Mouse (Mus musculus) embryonic fibroblast, embryonic 13.5 days (primary cell): ENCODE measurements around the gene Tspan2. TPM values are rescaled to one million over a fixed set of nuclear protein-coding genes. Genes with fewer than 3 reads are reported as not detected.

Experiments
- H3K27ac ChIP-seq: 2 replicates; pipeline ENCODE4 v1.5.1; 2012; ENCODE audit warnings: low read length, control low read depth, inconsistent platforms; ENCODE audit not compliant: insufficient read depth
- H3K4me1 ChIP-seq: 2 replicates; pipeline ENCODE4 v1.6.1; 2011; ENCODE audit warnings: low read length; ENCODE audit not compliant: control insufficient read depth, insufficient read depth
- H3K4me3 ChIP-seq: 2 replicates; pipeline ENCODE4 v1.5.1; 2011; ENCODE audit warnings: mild to moderate bottlenecking, control low read depth, low read length; ENCODE audit not compliant: insufficient read depth
- CTCF ChIP-seq: IDR thresholded peaks from 2 replicates; pipeline ENCODE4 v1.5.1; 2011; ENCODE audit warnings: mild to moderate bottlenecking, control low read depth, low read length, moderate library complexity, borderline replicate concordance; ENCODE audit not compliant: insufficient read depth
- POLR2A ChIP-seq: IDR thresholded peaks from 2 replicates; pipeline ENCODE4 v1.6.1; 2011; ENCODE audit warnings: low read depth, mild to moderate bottlenecking, control low read depth, low read length, moderate library complexity
- polyA plus RNA-seq: library from polyadenylated mRNA; stranded (reverse); fragments of >200 nt; gene quantifications from 2 replicates; pipeline ENCODE4 v1.2.4, GENCODE M21; 2011; ENCODE audit warnings: low read depth; ENCODE audit not compliant: missing spikeins, insufficient read length

Gene Tspan2
- polyA plus RNA-seq, 1 experiment = 17.3 TPM

DNA sequence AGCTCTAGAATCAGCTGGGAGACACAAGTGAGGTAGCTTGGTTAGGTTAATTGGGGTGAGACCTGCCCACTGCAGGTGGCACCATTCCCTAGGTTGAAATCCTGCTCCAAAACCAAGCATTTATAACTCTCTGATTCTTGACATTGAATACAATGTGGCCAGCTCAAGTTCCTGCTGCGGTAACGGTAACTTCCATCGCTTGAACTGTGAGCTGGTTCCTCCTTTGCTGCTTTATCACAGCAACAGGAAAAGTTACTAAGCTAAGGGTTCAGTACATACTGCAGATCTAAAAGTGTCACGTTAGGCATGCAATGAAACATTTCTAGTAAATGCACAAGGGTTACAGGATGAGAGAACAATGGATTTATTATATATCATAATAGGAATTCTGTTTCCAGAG lies 1.7 kb upstream of the Tspan2 start:
- no peak overlapping the region for H3K27ac ChIP-seq
- no peak for TF ChIP-seq CTCF
- TF ChIP-seq POLR2A = no peak
- no peak overlapping the region for H3K4me3 ChIP-seq
- peaks cover 5% of the 10 kb centered on the region; the same call in 1 of the 2 replicates for H3K4me1 ChIP-seq

GRCm38 (mm10) chr3:102733050-102733449 lies 1.3 kb upstream of the Tspan2 start:
- Histone ChIP-seq H3K27ac (no peak overlapping the region), H3K4me1 (peaks cover 5% of the 10 kb centered on the region; the same call in 1 of the 2 replicates), H3K4me3 (no peak overlapping the region)
- TF ChIP-seq CTCF = no peak
- TF ChIP-seq POLR2A = no peak

DNA sequence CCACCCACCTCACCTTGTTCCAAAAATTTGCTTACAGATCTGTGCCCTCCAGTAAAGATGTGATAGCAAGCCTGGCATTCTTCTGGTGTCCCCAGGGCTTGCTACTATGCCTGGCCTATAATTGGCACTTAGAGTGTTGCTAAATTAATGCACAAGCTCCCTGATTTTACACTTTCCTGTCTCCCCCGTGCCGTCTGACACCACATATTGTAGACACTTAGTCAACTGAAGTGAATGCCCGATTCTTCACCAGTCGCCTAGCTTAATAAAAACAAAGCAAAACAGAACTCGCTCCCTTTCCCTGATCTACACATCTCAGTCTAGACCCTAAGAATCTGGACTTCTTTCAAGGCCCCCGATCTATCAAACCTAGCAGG lies 405 bp upstream of the Tspan2 start:
- no peak for TF ChIP-seq POLR2A
- no peak for TF ChIP-seq CTCF
- Histone ChIP-seq H3K27ac (peak overlapping the region; percentile 68), H3K4me3 (peak overlapping the region; percentile 64), H3K4me1 (peaks cover 5% of the 10 kb centered on the region; the same call in 1 of the 2 replicates)

DNA sequence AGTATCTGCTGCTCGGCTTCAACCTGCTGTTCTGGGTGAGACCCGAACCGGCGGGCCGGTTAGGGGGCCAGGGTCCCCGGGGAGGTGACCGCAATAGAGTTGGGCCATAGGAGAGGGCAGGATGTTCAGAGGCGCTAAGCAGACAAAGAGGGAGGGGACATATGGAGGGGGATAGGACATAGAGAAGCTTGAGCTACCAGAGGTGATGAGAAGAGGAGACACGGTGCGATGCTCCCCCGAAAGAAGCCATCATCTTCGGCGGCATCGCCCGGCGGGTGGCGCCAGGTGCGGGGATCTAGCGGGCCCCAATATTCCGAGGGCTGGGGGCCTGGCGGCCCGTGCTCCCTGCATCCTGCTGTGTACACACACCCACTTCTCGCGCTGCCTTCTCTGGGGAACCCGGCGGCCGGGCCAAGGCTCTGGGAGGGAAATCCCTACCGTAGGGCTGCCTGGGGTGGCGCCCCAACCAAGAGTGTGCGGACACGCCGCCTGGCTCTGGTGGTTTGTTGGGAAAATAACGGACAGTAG lies 766 bp downstream of the Tspan2 start:
- H3K4me1 ChIP-seq = peaks cover 5% of the 10 kb centered on the region; the same call in 1 of the 2 replicates
- peak overlapping the region; percentile 64 for H3K4me3 ChIP-seq
- TF ChIP-seq POLR2A (no peak), CTCF (no peak)
- no peak overlapping the region for H3K27ac ChIP-seq

- Histone ChIP-seq H3K4me3 (peak overlapping the region; percentile 64), H3K27ac (no peak overlapping the region), H3K4me1 (peaks cover 5% of the 10 kb centered on the region; the same call in 1 of the 2 replicates)
- TF ChIP-seq CTCF = no peak
- no peak for TF ChIP-seq POLR2A
Observed at GRCm38 (mm10) chr3:102735638-102736037, 1.3 kb downstream of the Tspan2 start.

DNA sequence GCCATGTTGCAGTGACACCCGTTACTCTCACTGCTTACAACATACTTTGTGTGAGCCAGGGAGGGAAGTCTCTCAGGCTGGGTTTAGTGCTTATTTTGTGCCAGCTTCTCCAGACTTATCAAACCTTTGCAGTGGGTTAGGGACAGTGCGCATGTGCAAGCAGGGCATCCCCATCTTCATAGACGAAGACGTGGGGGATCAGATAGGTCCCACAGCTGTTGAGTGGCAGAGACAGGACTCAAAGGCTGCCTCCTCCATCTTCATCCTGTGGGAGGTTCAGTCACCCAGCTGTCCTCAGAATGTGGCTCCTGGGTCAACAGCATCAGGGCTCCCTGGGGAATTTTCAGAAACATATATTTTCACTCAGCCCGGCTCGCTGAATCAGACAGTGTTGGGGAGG lies 2.1 kb downstream of the Tspan2 start:
- TF ChIP-seq POLR2A (no peak), CTCF (no peak)

GRCm38 (mm10) chr3:102737106-102737505 lies 2.8 kb downstream of the Tspan2 start:
- H3K4me1 ChIP-seq = peaks cover 5% of the 10 kb centered on the region; the same call in 1 of the 2 replicates
- TF ChIP-seq POLR2A = no peak
- no peak for TF ChIP-seq CTCF

More for the DNA sequence above, 2.1 kb downstream of the Tspan2 start:
- Histone ChIP-seq H3K4me3 (no peak overlapping the region), H3K4me1 (peaks cover 5% of the 10 kb centered on the region; the same call in 1 of the 2 replicates), H3K27ac (no peak overlapping the region)

DNA sequence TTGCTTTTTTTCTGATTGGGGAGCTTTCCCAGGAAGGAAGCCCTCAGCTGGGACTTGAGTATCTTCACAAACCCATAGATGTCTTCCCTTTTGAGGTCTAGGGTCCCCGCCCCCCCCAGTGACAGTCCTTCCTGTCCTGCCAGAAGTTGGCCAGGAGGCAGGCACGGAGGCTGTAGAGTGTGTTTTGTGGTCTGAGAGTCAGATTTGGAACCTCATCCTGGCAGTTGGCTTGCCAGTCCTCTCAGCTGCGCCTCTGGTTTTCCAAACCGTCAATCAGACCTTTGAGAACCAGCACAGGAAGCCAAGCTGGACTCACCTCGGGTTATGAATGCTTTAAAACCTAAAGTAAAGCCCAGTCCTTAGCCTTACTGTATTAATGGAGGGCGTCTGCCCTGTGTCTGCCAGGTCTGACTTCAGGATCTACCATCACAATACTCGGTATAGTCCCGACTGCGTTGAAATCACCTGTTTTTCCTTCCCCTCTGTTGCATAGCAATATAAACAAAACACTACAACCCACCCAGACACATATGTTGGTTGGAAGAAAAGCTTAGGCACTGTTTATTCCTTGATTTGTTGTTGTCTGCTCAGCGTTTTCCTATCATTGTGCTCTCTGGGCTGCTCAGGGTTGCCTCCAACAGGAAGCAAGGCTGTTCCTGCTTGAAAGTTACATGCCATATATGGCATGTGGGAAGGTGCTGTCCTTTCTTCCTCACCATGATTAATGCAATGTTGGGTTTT lies 4.0 kb downstream of the Tspan2 start:
- H3K4me3 ChIP-seq = no peak overlapping the region
- no peak overlapping the region for H3K27ac ChIP-seq
- no peak for TF ChIP-seq POLR2A
- TF ChIP-seq CTCF = no peak
- H3K4me1 ChIP-seq = peaks cover 5% of the 10 kb centered on the region; the same call in 1 of the 2 replicates

More at GRCm38 (mm10) chr3:102737106-102737505, 2.8 kb downstream of the Tspan2 start:
- H3K4me3 ChIP-seq = no peak overlapping the region
- no peak overlapping the region for H3K27ac ChIP-seq

GRCm38 (mm10) chr3:102738926-102739325 lies 4.6 kb downstream of the Tspan2 start:
- H3K27ac ChIP-seq = no peak overlapping the region
- peaks cover 3% of the 10 kb centered on the region; the same call in 1 of the 2 replicates for H3K4me1 ChIP-seq
- TF ChIP-seq POLR2A (no peak), CTCF (no peak)
- H3K4me3 ChIP-seq = no peak overlapping the region

DNA sequence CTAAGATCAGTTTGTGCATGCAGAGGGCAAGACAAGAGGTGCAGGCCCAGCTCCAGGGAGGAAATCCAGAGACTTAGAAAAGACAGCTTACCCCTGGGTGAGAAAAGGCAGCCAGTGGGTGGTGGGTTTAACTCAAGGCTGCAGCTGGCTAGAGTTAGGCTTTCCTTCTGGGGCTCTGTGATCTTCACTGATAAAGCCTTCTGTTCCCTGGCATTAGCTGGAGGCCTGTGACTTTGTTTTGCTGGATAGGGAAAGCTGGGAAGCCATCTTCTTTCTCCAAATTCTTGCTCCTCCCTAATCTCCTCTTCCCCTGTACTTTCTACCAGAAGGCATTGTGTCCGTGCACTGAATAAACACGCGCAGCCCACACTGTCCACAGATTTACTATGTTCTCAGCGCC lies 8.4 kb downstream of the Tspan2 start:
- Histone ChIP-seq H3K4me3 (no peak overlapping the region), H3K27ac (no peak overlapping the region), H3K4me1 (peaks cover 7% of the 10 kb centered on the region; the same call in 1 of the 2 replicates)
- TF ChIP-seq POLR2A (no peak), CTCF (no peak)
